Mouse (Mus musculus) left cerebral cortex, postnatal 25 days (tissue): Measurements from ENCODE around the gene Anapc7. TPM values are rescaled to one million over a fixed set of nuclear protein-coding genes. Genes with fewer than 3 reads are reported as not detected.

Experiments used
- DNase-seq, 2 experiments: peaks; one replicate each; pipeline ENCODE4 v3.0.0; 2022; ENCODE audit warnings: low spot score in 2 of 2, mixed read lengths in 1 of 2
- intact Hi-C: fragments of 180-260 bp; cut with DNase I; formaldehyde crosslinking; loops from one replicate; pipeline ENCODE4 v1.15.1; 2025
- total RNA-seq, 2 experiments: library from RNA; stranded (reverse); gene quantifications; 2 replicates each; pipeline ENCODE4 v1.2.3; 2021

Gene Anapc7
- 10 to 100 TPM; 27.8 to 28.1 TPM for total RNA-seq

- no peak for DNase-seq
- intact Hi-C loops: loop anchor here (2.0 to 5.0 kb wide), 2 partner anchors 205 to 306 kb away; no protein-coding TSS in a partner anchor
Observed at GRCm38 (mm10) chr5:122421271-122422068, at the start of gene Anapc7. Anapc7 (plus strand) TSS chr5:122421693.

DNA sequence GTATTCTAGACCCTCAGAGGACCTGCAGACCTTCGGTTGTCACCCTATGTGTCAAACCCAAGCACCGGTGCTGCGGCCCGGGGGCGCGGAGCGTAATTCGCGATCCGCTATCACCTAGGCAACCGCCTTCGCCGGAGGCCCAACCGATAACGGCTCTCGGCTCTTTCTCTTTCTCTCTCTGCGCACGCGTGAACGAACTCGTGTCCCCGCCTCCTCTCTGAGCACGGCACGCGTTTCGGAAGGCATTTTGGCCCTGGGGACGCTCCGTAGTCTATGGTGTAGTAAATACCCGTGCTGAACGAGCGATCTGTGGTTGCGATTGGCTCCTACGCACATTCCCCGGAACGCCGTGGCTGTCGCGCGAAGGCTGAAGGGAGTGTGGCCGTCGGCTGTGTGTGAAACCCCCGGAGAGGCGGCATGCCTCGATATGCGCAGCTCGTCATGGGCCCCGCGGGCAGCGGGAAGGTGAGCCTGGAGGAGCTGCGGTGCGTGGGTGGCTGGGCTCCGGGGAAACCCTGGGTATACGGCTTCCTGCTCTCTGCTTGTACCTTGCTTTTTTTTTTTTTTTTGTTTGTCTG lies 49.2 kb upstream of the Anapc7 start, which contains the start of gene Fam216a:
Gene Fam216a, minus strand, starts transcription at position 173 of the 578 bp plus-strand sequence.
- intact Hi-C loops: loop anchor here (1.0 kb wide), 1 partner anchor 18 kb away; the partner anchor contains the start of genes Rad9b and Vps29
- peak; percentile 100 for DNase-seq

DNA sequence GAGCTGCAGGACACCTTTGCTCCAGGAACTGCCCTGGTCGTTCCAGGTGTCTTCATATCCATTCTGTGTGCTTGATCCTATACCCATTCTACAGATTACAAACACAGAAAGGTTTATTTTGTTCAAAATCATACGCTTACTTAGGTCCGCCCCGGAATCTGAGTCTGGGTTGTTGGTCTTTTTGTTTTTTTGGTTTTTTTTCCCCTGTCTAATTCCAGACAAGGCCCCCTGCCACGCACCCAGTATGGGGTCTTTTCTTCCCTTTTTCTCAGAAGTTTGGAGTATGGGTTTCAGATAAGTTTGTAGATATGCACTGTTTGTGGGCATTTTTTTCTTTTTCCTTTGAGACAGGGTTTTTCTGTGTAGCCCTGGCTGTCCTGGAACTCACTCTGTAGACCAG lies 48.6 kb upstream of the Anapc7 start:
- DNase-seq: no peak
- intact Hi-C loops: loop anchor here (1.0 kb wide), 1 partner anchor 19 kb away; the partner anchor contains the start of genes Rad9b and Vps29

DNA sequence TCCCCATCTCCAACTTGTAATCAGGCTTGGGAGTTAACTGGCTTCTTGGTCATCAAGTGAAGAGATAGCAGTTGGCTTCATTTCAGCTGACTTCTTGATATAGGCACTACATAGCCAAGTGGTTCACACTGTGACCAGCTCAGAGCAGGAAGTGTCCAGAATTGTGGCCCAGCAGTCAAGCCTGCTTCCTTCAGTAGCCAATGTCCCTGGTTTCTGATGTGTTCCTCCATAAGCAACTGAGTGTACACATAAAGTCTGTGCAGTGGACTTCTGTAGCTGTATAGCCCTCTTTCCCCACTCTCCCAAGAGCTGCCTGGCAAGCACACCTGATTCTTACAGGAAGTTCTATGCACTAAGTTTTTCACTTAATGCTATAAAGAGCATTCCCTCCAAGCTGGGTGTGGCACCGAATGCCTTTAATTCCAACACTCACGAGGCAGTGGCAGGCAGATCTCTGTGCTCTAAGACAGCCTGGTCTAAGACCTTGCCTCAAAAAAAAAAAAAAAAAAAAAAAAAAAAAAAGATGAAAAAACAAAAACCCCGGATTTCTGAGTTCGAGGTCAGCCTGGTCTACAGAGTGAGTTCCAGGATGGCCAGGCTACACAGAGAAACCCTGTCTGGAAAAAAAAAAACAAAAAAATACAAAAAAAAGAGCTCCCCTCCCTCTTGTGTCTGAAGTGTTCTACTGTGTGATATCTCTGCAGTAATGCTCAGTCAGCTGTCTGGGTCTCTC lies 44.2 kb upstream of the Anapc7 start:
- DNase-seq: no peak
- intact Hi-C loops: no loop called here

GRCm38 (mm10) chr5:122378171-122378570 lies 43.3 kb upstream of the Anapc7 start:
- intact Hi-C loops: no loop called here
- no peak for DNase-seq

DNA sequence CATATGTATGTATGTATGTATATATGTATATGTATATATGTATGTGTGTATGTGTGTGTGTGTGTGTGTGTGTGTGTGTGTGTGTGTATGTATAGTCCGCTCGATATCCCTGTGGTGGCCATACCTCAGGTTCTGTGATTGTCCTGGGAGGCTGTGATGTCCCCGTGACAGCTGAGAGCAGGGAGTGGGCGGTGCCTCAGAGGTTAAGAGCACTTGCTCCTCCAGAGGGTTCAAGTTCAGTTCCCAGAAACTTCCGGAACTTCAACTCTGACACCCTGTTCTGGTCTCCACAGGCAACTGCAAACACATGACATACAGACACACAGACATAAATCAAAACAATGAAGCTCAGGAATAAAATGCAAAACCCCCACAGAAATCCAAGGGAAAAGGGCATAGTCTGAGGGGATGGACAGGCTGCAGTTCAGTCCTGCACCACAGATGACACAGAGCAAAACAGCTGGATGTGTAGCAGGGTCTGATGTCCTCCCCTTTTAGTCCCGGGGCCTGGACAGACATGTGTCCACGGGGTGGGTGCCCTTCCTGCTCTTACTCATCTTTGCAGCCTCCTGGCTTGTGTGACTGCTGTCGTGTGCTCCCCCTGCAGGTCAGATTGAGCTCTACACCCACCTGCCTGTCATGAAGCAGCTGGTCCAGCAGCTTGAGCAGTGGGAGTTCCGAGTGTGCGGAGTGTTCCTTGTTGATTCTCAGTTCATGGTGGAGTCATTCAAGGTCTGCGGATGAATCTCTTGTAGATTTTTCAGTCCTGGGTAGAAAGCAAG lies 41.9 kb upstream of the Anapc7 start:
- intact Hi-C loops: no loop called here
- peak; percentile 77 to 88 for DNase-seq

- intact Hi-C loops: loop anchor here (5.0 kb wide), 3 partner anchors 128 to 278 kb away; partner anchors contain the start of gene Tctn1
Observed at GRCm38 (mm10) chr5:122390006-122390405, 31.5 kb upstream of the Anapc7 start.

GRCm38 (mm10) chr5:122390671-122391070 lies 30.8 kb upstream of the Anapc7 start:
- DNase-seq: no peak
- intact Hi-C loops: loop anchor here (5.0 kb wide), 3 partner anchors 128 to 278 kb away; partner anchors contain the start of gene Tctn1

More at GRCm38 (mm10) chr5:122390006-122390405, 31.5 kb upstream of the Anapc7 start:
- DNase-seq: no peak

GRCm38 (mm10) chr5:122391178-122391785 lies 30.2 kb upstream of the Anapc7 start:
- DNase-seq: no peak
- intact Hi-C loops: loop anchor here (5.0 kb wide), 3 partner anchors 129 to 279 kb away; partner anchors contain the start of gene Tctn1

DNA sequence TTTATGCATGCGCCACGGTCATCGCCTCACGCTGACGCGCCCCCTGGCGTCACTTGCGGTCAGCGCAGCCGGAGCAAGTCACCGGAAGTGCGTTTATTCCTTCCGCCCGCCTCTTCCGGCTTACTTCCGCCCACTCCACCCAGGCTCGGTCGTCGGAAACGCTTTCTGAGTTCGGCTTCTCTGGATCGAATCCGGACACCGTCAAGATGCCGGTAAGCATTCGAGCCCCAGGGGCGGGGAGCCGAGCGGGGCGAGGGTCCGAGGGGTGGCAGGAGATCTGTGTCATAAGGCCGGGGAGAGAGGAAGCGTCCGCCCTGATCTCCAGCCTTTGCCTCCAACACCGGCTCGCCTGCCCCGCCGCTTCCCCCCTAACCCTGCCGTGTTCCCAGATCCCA lies 29.7 kb upstream of the Anapc7 start, which contains the start of gene Arpc3:
Gene Arpc3, plus strand, starts transcription at position 93 of the 395 bp plus-strand sequence.
- intact Hi-C loops: loop anchor here (5.0 kb wide), 3 partner anchors 129 to 279 kb away; partner anchors contain the start of gene Tctn1
- DNase-seq: peak; percentile 92 to 94

DNA sequence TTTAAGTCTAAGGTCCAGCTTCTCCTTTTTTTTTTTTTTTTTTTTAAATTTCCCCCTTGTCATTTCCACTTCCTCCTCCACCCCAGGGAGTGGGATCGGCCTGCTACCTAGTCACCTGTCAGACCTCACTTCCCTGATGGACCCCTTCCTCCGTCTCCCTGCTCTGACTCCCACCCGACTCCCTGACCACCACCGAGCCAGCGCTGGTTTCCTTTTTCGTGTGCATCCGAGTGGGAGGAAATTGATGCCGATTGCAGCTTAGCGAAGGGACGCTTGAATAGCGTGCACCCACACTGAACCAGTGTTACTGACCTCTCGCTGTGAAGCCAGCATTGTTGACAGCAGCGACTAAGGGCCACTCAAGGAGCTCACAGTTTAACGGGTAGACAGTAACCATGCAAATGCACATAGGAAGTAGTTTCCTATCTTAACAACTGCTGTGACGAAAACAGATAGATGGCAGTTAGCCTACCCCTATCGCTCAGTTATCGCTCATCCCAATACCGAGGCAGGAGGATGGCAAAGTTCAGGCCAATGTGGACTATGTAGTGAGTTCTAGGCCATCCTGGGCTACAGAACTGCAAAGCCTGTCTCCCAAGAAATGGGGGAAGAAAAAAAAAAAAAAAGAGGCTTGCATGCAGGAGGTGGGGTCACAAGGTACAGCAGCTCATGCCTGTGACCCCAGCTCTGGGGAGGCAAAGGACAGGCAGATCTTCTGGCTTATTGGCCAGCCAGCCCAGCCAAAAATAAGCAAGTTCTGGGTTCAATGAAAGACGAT lies 29.1 kb upstream of the Anapc7 start:
- peak in 1 of 2 experiments; percentile 37 for DNase-seq
- intact Hi-C loops: loop anchor here (5.0 kb wide), 3 partner anchors 130 to 280 kb away; partner anchors contain the start of gene Tctn1

- intact Hi-C loops: loop anchor here (5.0 kb wide), 3 partner anchors 132 to 282 kb away; partner anchors contain the start of gene Tctn1
- DNase-seq: peak; percentile 70 to 80
Observed at GRCm38 (mm10) chr5:122393887-122394286, 27.6 kb upstream of the Anapc7 start.

- no peak for DNase-seq
- intact Hi-C loops: no loop called here
Observed at GRCm38 (mm10) chr5:122396791-122397190, 24.7 kb upstream of the Anapc7 start.

DNA sequence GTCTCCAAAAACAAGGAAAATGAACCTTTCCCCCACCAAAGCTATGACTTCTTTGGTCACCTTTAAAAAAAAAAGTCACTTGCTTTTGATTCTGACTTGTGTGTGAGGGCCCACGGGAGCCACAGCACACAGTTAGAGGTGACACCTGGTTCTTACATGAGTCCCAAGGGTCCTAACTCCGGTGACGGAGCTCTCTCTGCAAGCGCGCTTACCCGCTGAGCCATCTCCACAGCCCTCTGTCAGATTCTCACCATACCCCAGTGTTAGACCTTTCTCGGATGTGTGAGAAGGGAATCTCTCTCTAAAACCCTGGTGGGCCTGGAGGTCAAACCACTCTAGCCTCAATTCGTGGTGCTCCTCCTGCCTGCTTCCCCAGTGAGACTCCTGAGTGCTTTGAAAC lies 24.0 kb upstream of the Anapc7 start:
- intact Hi-C loops: no loop called here
- no peak for DNase-seq

DNA sequence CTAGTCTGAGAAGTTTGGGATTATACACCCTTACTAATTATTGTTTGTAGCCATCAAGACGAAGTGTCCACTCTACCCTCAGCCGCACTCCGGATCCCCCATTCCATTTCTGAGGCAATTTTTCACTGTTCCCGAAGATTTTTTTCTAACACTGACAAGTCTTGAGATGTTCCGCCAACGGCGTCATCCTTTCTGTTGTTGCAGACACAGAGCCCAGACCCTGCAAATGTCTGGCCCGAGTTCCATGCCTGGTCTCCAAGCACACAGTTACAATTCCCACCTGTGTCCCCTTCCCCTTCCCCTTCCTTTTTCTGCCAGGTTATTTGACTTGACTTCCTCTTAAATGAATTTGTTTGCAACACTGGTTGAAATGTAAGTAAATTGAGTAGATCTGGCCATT lies 21.6 kb upstream of the Anapc7 start:
- no peak for DNase-seq
- intact Hi-C loops: loop anchor here (5.0 kb wide), 1 partner anchor 327 kb away; no protein-coding TSS in a partner anchor

DNA sequence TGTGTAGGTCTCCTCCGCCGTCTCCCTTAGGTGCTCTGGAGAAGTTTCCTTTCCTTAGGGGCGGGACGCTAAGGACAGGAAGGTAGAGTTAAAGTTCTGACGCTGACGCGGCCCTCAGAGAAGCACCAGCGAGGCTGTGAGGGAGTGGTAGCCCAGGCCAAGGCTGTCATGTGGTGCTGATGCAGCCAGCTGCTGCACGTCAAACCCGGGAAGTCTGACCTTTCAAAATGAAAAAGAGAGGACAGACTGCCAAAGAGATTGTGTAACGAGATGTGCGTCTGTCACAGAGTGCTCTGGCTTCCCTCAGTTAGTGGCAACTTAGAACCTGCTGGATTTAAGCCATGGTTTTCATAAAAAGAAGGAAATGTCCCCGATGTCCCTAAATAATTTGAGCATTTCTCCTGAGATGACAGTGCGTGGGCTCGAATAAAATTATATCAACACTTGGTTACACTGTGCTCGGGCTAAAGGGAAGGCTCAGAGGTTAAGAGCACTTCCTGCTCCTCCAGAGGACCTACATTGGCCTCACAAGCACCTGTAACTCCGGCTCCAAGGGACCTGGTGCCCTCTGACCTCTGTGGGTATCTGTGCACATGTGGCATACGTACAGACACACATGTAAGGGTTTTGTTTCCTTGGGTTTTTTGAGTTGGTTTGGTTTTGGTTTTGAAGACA lies 20.7 kb upstream of the Anapc7 start:
- peak; percentile 42 to 67 for DNase-seq
- intact Hi-C loops: loop anchor here (1.0 to 5.0 kb wide), 2 partner anchors 227 to 327 kb away; no protein-coding TSS in a partner anchor

- DNase-seq: peak; percentile 75 to 77
- intact Hi-C loops: loop anchor here (1.0 to 5.0 kb wide), 2 partner anchors 226 to 326 kb away; no protein-coding TSS in a partner anchor
Observed at GRCm38 (mm10) chr5:122401303-122401640, 20.2 kb upstream of the Anapc7 start.
